Mouse (Mus musculus) erythroblast, embryonic 14.5 days (primary cell): Measurements from ENCODE around the gene Plekhg3.

ENCODE experiments used
- GATA1 ChIP-seq: IDR thresholded peaks from 2 replicates; pipeline ENCODE4 v1.6.1; 2012; ENCODE audit warnings: low read length, inconsistent platforms, mixed read lengths
- TAL1 ChIP-seq: IDR thresholded peaks from 3 replicates; pipeline ENCODE4 v1.6.1; 2012; ENCODE audit warnings: low read length, inconsistent platforms, mixed read lengths

DNA sequence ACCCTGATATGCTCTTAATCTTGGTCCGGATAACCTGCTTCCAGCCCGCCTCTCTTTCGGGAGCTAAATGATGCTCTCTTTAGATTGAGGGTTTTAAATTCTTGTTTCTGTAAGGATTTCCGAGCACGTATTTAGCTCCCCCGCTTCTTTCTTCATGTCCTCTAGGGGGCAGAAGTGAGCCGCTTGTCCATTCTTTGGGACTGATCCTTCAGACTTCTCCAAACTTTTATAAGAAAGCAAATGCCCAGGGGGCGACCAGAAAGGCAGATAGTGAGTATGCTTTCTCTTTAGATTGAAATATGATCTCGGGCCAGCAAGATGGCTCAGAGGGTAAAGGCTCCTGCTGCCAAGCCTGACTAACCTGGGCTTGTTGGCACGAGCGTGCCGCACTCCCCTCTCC lies 34.4 kb upstream of the Plekhg3 start:
- TF ChIP-seq GATA1 (no peak), TAL1 (no peak)
